Mouse (Mus musculus): ENCODE measurements around the gene P2rx6.

The P2rx6 gene

GRCm38 (mm10) chr16:17626269-17626555 lies 64.5 kb downstream of the P2rx6 start:
- no peak for DNase-seq (ENCODE audit: low spot score)

Data from ovary, postnatal 10 days (tissue).